Mouse (Mus musculus): ENCODE results near the gene Cyyr1.

- TF ChIP-seq MAX (IDR thresholded peaks at IDR 0.05; ENCODE audit: low read length) (no peak), POLR2A (IDR thresholded peaks at IDR 0.05; ENCODE audit: low read depth, low read length) (no peak), CTCF (conservative IDR thresholded peaks at IDR 0.05 in 1 of 2, IDR thresholded peaks at IDR 0.05 in 1 of 2; ENCODE audit: low read depth in 2 of 2, low read length in 2 of 2) (no peak), ZC3H11A (IDR thresholded peaks at IDR 0.05; ENCODE audit: low read depth, low read length) (no peak), EP300 (IDR thresholded peaks at IDR 0.05; ENCODE audit: low read length) (no peak), NRF1 (IDR thresholded peaks at IDR 0.05; ENCODE audit: low read depth, low read length) (no peak), POLR2AphosphoS2 (IDR thresholded peaks at IDR 0.05; ENCODE audit: low read depth, low read length) (no peak), MAFK (IDR thresholded peaks at IDR 0.05; ENCODE audit: insufficient replicate concordance, low read length) (no peak), ZNF384 (IDR thresholded peaks at IDR 0.05; ENCODE audit: low read depth, low read length) (no peak)
These were observed 159.7 kb downstream of the Cyyr1 start for GRCm38 (mm10) chr16:85393430-85393948.

Measured in CH12.LX (cell line).